Mouse (Mus musculus): ENCODE measurements around the gene Pbld2.

- no peak for TF ChIP-seq CTCF (IDR thresholded peaks at IDR 0.05; ENCODE audit: borderline replicate concordance, extremely low read depth, insufficient read depth, insufficient read length)
- TF ChIP-seq POLR2A (IDR thresholded peaks at IDR 0.05; ENCODE audit: borderline replicate concordance, extremely low read depth, insufficient read depth, insufficient read length, poor library complexity, severe bottlenecking) = no peak
These were observed 67.8 kb downstream of the Pbld2 start for GRCm38 (mm10) chr10:63091915-63092314.
